Mouse (Mus musculus) fat pad, adult 2 months (tissue): ENCODE measurements around the gene Cspg5.

Experiments
- DNase-seq: peaks from one replicate; pipeline ENCODE4 v3.0.0-alpha.2; 2011; ENCODE audit warnings: low read depth, low spot score; ENCODE audit errors: extremely low read depth

Cspg5 gene

DNA sequence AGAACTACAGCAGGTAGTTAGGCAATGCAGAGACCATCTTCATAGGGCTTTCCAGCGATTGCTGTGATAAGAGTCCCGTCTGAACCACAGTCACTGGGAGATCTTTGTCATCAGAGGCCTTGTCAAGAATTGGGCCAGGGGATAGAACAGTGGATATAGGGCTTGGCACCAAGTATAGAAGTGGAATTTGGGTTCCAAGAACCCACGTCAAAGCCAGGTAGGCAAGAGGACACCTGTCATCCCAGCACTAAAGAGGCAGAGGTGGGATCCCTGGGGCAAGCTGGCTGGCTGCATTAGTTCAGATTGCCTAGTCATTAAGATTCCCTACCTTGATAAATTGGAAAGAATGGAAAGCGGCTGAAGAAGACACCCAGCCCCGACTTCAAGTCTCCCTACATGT is 62.8 kb downstream of the Cspg5 start:
- peak; percentile 99 for DNase-seq
